8 mouse cellular contexts compared by ENCODE assay signal in the genomic region with DNA sequence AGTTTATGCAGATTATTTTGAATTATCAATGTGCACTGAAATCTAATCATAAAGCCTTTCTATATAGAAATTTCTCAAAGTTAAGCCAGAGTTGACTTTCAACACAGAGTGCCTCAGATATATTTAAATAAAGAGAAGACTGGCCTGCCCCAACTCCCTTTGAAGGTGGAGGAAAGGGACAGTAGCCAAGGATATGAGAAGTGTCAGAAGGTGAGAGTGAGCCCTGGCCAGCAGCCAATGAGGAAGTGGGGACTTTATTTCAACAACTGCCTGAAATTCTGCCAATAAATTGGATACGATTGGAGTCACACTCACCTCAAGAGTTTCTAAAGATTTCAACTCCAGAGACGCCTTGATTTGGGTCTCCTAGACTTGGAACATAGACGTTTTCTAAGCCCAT.
DNase-seq lines count a peak whose midpoint lies in the region; ATAC-seq lines count a peak whose summit lies in the region.

No protein-coding gene starts in this region.

- intact Hi-C loops in heart, postnatal 10 days (cut with DNase I) = no loop called here
- intact Hi-C loops in gastrocnemius, postnatal 36 days (cut with DNase I) = no loop called here

- DNase-seq in heart, postnatal 10 days = peak; percentile 37 to 39
- DNase-seq in heart, adult 8-10 months (ENCODE audit: low spot score) = no peak
- DNase-seq in right cerebral cortex, postnatal 14 days = peak; percentile 8
- no peak for DNase-seq in right cerebral cortex, postnatal 25 days
- peak; percentile 70 to 75 for DNase-seq in lung, adult 18-20 months
- DNase-seq in ovary, postnatal 36 days (ENCODE audit: low spot score) = peak; percentile 16
- no peak for DNase-seq in gastrocnemius, postnatal 36 days

- ATAC-seq in megakaryocyte-erythroid progenitor cell, adult 5-6 weeks (replicated peaks; ENCODE audit: low FRiP score, low TSS enrichment, poor library complexity, severe bottlenecking) = no peak

Comparison
In these comparisons a context has a peak if more than half of its experiments do, and no peak if none do; other contexts are left out.
1. DNase-seq: peak in heart, postnatal 10 days (2 of 2), right cerebral cortex, postnatal 14 days (single experiment), lung, adult 18-20 months (2 of 2) and ovary, postnatal 36 days (single experiment); none in heart, adult 8-10 months (single experiment), right cerebral cortex, postnatal 25 days (single experiment) and gastrocnemius, postnatal 36 days (0 of 2).